Mouse (Mus musculus): Measurements from ENCODE around the gene Ccdc159. TPM values are rescaled to one million over a fixed set of nuclear protein-coding genes. Genes with fewer than 3 reads are reported as not detected.

Gene Ccdc159
- 0.25 TPM for polyA plus RNA-seq (2017; shearing (Covaris generic))

DNA sequence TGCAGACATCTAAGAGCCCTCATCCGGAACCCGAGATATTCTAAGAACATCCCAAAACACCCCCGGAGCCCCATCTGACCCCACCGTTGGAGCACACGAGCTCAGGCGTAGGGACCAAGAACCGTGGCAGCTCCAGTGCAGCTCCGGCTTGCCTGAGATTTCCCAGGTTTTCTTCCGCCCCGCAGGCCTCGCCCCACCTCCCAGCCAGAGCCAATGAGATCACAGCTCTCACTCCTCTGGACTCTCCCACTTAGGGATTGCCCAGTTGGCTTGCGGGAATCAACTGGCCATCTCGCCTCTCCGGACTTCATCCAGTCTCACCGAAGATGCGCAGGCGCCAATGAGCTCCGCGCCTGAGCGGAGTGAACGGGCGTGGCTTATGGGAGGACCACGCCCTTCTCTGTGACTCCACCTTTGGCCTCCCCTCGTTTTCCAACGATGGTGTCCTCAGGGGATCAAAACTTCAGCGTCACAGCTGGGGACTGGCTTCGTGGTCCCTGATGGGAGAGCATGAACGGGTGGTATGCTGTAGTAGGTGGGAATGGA lies at the start of gene Ccdc159, which contains the start of gene Tmem205:
Gene Ccdc159 (plus strand): TSS at position 264 of the 546 bp plus-strand sequence.
Gene Tmem205 (minus strand): TSS at position 349 of the 546 bp plus-strand sequence.

GRCm38 (mm10) chr9:21918035-21918592 lies 9.2 kb upstream of the Ccdc159 start, which contains the start of gene Rab3d:
Gene Rab3d (minus strand): TSS chr9:21918192.

DNA sequence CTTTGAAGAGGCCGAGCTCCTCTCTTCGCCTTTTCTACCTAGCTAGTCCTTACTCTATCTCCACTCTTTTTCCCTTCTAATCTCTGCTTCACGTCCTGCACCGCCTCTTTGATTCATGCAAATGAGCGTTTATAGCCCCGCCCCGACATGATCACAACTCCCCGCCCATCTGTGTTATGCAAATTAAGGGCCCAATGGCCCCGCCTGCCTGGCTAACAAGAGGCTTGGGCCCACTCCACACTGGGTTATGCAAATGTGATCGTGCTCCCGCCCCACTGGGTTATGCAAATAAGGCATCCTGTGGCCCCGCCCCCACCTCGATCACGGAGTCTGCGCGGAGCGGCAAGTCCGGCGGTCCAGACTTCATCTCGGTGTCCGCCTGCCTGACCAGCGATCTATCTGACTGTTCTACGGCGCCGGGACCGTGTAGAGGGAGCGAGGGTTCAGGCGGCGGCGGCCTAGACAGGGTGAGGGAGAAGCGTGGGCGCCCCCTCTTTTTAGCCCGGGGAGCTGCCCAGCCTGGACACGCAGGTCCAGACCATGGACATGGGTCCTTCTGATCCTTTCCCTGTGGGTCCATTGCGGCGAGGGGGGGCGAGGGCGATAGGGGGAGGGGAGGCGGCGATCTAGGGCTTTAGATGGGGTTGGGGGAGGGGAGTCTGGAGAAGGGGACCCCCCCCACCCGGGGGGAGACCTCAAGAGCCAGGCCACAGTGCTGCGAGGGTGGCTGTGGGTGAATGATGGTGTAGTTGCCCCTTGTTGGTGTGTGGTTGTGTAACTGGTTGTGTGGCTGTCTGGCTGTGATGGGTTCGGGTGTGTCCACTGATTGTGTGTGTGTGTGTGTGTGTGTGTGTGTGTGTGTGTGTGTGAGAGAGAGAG lies 9.7 kb downstream of the Ccdc159 start, which contains the start of gene Plppr2:
Gene Plppr2 (plus strand): TSS at position 342 of the 879 bp plus-strand sequence.

GRCm38 (mm10) chr9:21955570-21956281 lies 28.5 kb downstream of the Ccdc159 start, which contains the start of gene Swsap1:
Gene Swsap1 (plus strand): TSS chr9:21955755.

DNA sequence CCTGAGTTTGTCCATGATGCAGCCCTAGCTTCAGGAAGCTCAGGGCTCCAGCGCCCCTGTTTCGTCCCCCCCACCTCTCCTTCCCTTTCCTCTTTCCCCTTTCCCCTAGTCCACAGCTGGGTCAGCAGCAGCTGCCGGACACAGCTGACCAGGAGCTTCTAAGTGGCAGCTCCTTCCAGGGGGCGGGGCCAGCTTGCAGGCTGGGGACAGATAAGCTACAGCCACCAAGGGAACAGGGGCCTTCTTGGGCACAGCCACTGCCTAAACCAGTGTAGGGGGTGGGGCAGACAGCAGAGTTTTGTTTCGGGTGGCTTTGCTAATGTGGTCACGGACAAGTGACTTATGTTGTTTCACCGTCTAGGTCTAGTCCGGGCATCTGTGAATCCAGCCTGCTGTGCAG lies 36.1 kb downstream of the Ccdc159 start, which contains the start of gene Epor:
Gene Epor (minus strand): TSS at position 90 of the 400 bp plus-strand sequence.

Other genes starting within 250 kb of the Ccdc159 start
- 43.4 TPM for gene Ldlr, start 204.0 kb upstream of the Ccdc159 start, polyA plus RNA-seq (2017; shearing (Covaris generic))
- 5.5 TPM for gene Spc24, start 167.2 kb upstream of the Ccdc159 start, polyA plus RNA-seq (2017; shearing (Covaris generic))
- gene Kank2, start 128.7 kb upstream of the Ccdc159 start, polyA plus RNA-seq (2017; shearing (Covaris generic)) = not detected
- gene Angptl8, start 92.0 kb upstream of the Ccdc159 start, polyA plus RNA-seq (2017; shearing (Covaris generic)) = not detected
- 3.3 TPM for gene Dock6, start 74.8 kb upstream of the Ccdc159 start, polyA plus RNA-seq (2017; shearing (Covaris generic))
- gene Rab3d, start 9.3 kb upstream of the Ccdc159 start, polyA plus RNA-seq (2017; shearing (Covaris generic)) = 13.6 TPM
- 4.0 TPM for gene Tmem205, start 85 bp downstream of the Ccdc159 start, polyA plus RNA-seq (2017; shearing (Covaris generic))
- gene Plppr2, start 9.6 kb downstream of the Ccdc159 start, polyA plus RNA-seq (2017; shearing (Covaris generic)) = 1.1 TPM
- 6.5 TPM for gene Swsap1, start 28.3 kb downstream of the Ccdc159 start, polyA plus RNA-seq (2017; shearing (Covaris generic))
- gene Epor, start 36.0 kb downstream of the Ccdc159 start, polyA plus RNA-seq (2017; shearing (Covaris generic)) = 0.51 TPM
- gene Rgl3, start 62.0 kb downstream of the Ccdc159 start, polyA plus RNA-seq (2017; shearing (Covaris generic)) = not detected
- not detected for gene Ccdc151, start 75.2 kb downstream of the Ccdc159 start, polyA plus RNA-seq (2017; shearing (Covaris generic))
- 101 TPM for gene Prkcsh, start 75.3 kb downstream of the Ccdc159 start, polyA plus RNA-seq (2017; shearing (Covaris generic))
- not detected for gene Elavl3, start 124.6 kb downstream of the Ccdc159 start, polyA plus RNA-seq (2017; shearing (Covaris generic))
- gene Gm49318, start 143.8 kb downstream of the Ccdc159 start, polyA plus RNA-seq (2017; shearing (Covaris generic)) = not detected
- gene Zfp653, start 143.9 kb downstream of the Ccdc159 start, polyA plus RNA-seq (2017; shearing (Covaris generic)) = 5.5 TPM
- 58.0 TPM for gene Ecsit, start 158.0 kb downstream of the Ccdc159 start, polyA plus RNA-seq (2017; shearing (Covaris generic))
- not detected for gene Cnn1, start 171.7 kb downstream of the Ccdc159 start, polyA plus RNA-seq (2017; shearing (Covaris generic))
- gene Elof1, start 189.7 kb downstream of the Ccdc159 start, polyA plus RNA-seq (2017; shearing (Covaris generic)) = 103 TPM
- gene Acp5, start 208.2 kb downstream of the Ccdc159 start, polyA plus RNA-seq (2017; shearing (Covaris generic)) = 342 TPM
- gene Pigyl, start 229.4 kb downstream of the Ccdc159 start, polyA plus RNA-seq (2017; shearing (Covaris generic)) = 54.8 TPM